Mouse (Mus musculus) thymus, postnatal 4 days (tissue): Measurements from ENCODE around the gene Gm8439.
A peak's percentile ranks its signal among the peaks of the same experiment; 100 is the strongest.
"Not testable (repeated sequence)": the region's sequence is repeated elsewhere in the genome, so short reads cannot be mapped to it uniquely, and the experiment has no call there.

Source experiments
- DNase-seq: peaks from one replicate; pipeline ENCODE4 v3.0.0; 2021

Gm8439 gene

DNA sequence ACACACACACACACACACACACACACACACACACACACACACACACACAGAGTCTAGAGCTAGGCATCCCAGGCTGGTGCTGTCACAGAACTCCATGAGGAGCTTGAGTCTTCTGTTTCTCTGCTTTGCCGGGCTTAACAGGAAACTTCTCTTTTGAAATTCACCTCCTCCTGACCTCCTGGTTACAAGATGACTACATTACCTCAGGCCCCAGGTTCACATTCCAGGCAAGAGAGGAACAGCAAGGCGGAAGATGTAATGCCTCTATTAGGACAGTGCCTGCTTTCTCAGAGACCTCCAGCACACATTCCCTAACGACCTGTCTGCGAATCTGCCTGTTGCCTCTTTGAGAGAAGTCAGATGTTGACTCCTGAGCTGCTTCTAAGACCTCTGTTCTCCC is at the start of gene Gm8439:
Gene Gm8439 (plus strand): TSS at position 301 of the 400 bp plus-strand sequence.
- no peak for DNase-seq

GRCm38 (mm10) chr4:120544896-120545295 is 43.6 kb upstream of the Gm8439 start:
- DNase-seq, result no peak

GRCm38 (mm10) chr4:120556592-120556991 is 32.0 kb upstream of the Gm8439 start:
- no peak for DNase-seq

DNA sequence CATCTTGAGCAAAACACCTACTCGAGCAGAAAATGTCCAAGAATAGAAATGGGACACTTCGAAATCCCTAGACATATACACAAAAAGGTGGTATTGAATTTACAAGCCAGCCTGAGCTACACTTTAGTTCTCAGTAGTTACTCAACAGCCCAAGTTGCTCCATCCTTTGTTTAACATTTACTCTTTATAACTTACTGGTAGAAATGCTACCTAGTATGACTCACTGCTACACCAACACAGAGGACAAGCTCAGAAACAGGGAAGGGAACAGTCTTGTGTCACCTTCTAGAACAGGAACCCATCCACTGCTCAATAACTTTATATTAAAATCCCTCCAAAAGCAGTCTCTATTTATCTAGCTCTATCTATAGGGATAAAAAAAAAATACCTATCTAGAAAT is 22.8 kb upstream of the Gm8439 start:
- DNase-seq, result no peak

- DNase-seq, result no peak
Measured at GRCm38 (mm10) chr4:120568005-120568404, 20.5 kb upstream of the Gm8439 start.

DNA sequence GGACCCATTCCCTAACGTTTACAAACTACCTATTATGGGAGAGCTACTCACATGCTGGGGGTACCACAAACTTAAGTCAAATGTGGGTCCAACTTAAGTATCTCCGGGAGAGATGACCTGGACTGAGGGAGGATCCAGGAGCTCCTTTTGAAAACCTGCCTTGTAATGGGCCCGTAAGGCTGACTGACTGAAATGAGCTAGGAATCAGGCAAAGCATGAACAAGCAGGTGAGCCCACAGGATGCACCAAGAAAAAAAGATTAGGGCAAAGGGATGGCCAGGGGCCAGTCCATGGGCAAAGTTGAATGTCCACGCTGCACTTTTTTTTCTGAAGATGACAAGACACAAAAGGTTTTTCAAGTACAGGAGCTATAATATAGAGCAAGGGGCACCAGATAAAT is 19.5 kb upstream of the Gm8439 start:
- no peak for DNase-seq

DNA sequence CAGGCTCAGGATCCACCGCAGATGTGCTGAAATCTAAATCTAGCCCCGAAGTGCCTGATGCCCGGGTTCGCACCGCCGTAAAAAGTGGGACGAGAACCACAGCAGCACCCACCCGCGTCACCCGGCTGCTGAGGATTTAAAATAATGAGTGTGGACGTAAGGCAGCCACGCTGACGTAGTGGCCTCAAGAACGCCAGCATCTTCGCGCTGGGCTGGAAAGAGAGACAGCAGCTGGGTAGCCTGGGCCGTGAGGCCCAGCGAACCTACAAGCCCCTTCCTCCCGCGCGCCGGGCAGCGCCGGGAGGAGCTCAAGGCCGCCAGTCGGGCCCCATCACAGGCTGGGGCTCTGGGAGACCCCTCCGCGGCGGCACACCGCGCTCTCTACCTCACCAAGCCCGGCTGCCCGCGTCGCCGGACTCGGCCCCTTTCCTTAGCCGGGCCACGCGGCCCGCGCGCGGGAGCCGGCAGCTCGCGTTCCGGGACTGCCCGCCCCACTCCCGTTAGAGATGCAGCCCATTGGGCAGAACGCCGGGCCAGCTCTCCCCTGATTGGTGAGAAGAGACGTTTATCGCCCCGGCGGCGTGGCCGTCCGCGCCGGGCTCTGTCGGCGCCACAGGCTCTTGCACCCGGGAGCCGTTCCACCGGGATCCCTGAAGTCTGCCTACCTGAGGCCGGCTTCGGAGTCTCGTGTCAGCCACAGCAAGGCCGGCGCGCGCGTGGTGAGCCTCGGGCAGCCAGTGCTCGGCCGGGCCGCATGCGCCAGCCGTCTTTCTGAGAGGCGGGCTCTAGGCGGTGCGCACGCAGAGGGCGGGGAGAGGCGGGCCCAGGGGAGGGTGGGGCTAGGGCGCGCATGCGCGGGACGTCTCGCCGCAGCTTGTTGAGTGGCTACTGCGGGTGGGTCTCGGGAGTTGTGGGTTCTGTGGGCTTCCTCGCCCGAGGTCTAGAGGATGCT is 18.8 kb upstream of the Gm8439 start, which contains the start of gene Ctps:
Gene Ctps (minus strand): TSS at position 791 of the 952 bp plus-strand sequence.
- DNase-seq, result peak; percentile 96

- no peak for DNase-seq
Measured at GRCm38 (mm10) chr4:120570438-120571069, 18.0 kb upstream of the Gm8439 start.

DNA sequence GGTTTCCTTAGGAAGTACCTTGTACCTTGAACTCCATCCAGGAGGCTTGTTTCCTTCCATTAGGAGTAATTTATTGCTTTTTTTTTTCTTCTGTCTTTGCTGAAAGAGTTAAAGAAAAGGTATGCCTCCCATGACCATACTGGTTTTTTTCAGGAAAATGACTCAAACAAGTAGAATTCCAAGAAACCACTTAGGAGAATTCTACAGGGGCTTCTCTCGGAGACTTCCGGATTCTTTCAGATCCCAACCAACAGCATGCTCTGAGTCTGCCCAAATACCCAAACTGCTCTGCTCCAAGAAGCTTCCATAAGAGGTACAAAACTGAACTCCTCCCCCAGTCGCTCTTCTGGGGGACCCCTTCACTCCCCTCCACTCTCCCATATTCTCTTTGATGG is 17.5 kb upstream of the Gm8439 start:
- no peak for DNase-seq

DNA sequence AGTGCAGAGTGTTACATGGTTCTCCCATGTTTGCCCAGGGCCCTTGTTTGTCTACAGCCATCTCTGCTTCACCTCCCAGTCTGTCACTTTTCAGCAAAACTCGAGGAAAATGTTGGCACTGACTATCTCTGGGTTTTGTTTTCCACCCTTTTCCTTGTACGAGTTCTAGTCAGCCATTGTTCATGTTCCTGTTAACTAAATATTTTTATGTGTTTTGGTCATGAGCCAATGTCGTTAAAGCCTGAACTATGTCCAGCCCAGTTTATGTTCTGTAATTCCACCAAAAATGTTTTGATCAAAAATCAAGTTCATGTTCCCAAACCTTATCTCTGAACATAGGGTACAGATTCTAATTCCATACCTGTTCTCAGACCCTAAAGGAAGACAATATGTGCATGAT is 16.9 kb upstream of the Gm8439 start:
- DNase-seq, result no peak

GRCm38 (mm10) chr4:120580894-120581293 is 7.7 kb upstream of the Gm8439 start:
- DNase-seq, result no peak

DNA sequence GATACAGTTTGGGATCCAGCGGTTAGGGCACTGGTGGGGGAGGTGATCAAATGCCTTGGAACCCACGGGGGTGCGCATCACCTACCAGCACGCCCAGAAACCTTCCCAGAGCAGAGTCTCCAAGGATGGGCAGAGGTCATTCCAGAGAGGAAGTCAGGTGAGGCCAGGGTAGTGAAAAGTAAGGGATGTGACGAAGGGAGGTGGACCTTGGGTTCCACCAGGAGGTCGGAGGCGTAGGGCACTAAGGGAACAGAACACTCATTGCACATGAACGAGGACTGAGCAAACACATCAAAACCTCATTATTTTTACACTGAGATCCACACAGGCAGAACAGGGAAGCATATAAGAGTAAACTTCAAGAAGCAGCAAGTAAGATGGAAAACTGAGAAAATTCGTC is 6.8 kb upstream of the Gm8439 start:
- no peak for DNase-seq

GRCm38 (mm10) chr4:120586986-120587385 is 1.6 kb upstream of the Gm8439 start:
- DNase-seq, result no peak

- DNase-seq, result no peak
Measured at GRCm38 (mm10) chr4:120589070-120589469, 525 bp downstream of the Gm8439 start.

DNA sequence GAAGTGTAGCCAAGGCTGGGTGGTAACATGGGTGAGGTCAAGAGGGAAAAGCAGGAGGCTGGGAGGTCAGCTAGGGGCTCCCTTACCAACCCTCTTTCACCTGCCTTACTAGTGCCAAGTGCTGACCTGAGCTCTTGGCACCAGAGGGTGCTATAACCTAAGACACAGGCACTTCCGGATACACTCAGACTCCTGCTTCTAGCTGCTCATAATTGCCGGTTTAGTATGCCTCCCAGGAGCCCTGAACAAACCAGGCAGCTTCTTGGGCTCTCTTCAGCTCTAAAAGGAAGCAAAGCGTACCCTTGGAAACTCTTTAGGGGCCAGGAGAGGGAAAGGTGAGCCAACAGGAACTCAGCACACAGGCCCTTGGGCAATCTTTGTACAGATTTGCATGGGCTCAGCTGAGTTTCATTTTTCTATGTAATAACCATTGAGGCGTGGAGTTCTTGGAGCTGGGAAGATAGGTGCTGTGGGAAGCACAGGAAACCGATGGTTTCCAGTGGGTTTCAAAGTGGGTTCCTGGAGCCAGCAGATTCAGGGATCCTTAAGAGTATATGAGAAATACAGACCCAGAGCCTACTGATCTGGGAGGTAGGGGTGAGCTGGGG is 1.4 kb downstream of the Gm8439 start:
- peak; percentile 74 for DNase-seq

GRCm38 (mm10) chr4:120590973-120591372 is 2.4 kb downstream of the Gm8439 start:
- no peak for DNase-seq

- not testable (repeated sequence) for DNase-seq
Measured at GRCm38 (mm10) chr4:120596210-120596609, 7.7 kb downstream of the Gm8439 start.

DNA sequence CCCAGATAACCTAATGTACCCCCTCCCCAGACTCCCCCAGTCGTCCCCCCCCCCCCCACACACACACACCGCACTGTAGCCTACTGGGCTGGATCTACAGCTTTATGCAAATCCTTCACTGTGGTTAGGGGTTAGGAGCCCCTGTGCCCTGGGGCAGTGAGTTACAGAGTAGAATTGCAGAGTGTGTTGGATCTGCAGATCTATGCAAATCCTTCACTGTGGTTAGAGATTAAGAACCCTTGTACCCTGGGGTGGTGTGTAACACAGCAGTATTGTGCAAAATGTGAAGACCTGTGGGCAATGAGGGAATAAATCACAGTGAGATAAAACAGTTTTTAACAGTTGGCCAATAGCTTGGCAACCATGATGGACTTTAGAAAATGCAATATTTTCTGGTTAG is 10.4 kb downstream of the Gm8439 start:
- no peak for DNase-seq

- no peak for DNase-seq
Measured at GRCm38 (mm10) chr4:120601774-120602173, 13.2 kb downstream of the Gm8439 start.

DNA sequence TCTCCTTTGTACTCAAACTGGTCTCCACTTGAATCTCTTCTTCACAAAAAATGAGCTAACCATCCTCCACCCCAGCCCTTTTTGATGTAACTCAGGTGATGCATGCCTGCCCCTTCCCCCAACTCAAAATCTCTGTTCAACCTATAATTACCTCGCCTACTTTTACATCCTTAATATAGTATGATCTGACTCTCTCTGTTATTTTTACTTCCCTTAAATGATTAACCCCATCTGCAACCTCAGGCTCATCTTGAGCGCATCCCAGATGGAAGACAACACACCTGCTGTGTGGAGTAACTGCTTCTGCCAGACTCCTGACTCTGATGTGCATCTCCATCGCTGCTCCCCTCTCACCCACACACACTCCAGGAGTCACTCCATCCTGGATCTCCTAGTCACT is 14.1 kb downstream of the Gm8439 start:
- DNase-seq, result no peak

DNA sequence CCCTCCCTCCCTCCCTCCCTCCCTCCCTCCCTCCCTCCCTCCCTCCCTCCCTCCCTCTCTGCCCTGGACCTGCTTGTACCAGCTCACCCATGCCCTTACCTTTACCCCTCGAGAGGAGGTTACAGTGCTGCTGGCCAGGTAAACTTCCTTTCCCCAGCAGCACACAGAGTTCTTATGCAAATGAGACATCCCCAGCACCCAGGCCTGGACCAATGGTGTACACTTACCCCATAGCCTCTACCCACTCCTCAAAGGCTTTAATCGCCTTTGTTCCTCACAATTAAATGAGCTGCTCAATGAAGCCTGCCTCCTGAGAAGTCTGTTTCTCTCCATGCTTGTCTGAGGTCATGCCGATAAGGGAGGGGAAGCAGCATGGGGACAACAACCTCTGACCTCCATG is 18.4 kb downstream of the Gm8439 start:
- DNase-seq, result no peak

GRCm38 (mm10) chr4:120611005-120611404 is 22.5 kb downstream of the Gm8439 start:
- no peak for DNase-seq

- peak; percentile 28 for DNase-seq
Measured at GRCm38 (mm10) chr4:120612304-120613080, 23.9 kb downstream of the Gm8439 start.
